Mouse (Mus musculus): ENCODE data around the gene Ppp5c. TPM values are rescaled to one million over a fixed set of nuclear protein-coding genes. Genes with fewer than 3 reads are reported as not detected.

Gene Ppp5c
- total and polyA plus RNA-seq, 2 experiments: 24.2 to 93.2 TPM

GRCm38 (mm10) chr7:16968414-16968813 is 59.3 kb downstream of the Ppp5c start:
- H3K4me3 ChIP-seq (ENCODE audit: insufficient read depth, low read depth, low read length): no peak overlapping the region
- peak overlapping the region; percentile 90 for H3K27ac ChIP-seq (replicated peaks; ENCODE audit: insufficient read depth, low read depth, low read length)
- 31% methylated on average over 6 of the region's 6 CpGs for WGBS
- no peaks in the 10 kb centered on the region for H3K36me3 ChIP-seq (ENCODE audit: control insufficient read depth, insufficient read depth, low read length)
- DNase-seq (ENCODE audit: extremely low read depth, low read depth, low spot score): peak; percentile 93
- peaks cover 3% of the 10 kb centered on the region; the same call in 1 of the 2 replicates for H3K4me1 ChIP-seq (ENCODE audit: control insufficient read depth, insufficient read depth, low read length)
- TF ChIP-seq CTCF (IDR thresholded peaks at IDR 0.05; ENCODE audit: low read depth, low read length): no peak
- H3K9ac ChIP-seq (ENCODE audit: low read depth, low read length): no peak overlapping the region; the same call in 1 of the 2 replicates
- H3K79me2 ChIP-seq (ENCODE audit: control insufficient read depth, insufficient read depth, low read length): no peaks in the 10 kb centered on the region
- H3K27me3 ChIP-seq (ENCODE audit: control insufficient read depth, insufficient read depth, low read length): no peaks in the 10 kb centered on the region

GRCm38 (mm10) chr7:16961678-16962077 is 66.0 kb downstream of the Ppp5c start:
- no peak overlapping the region for H3K27ac ChIP-seq (replicated peaks; ENCODE audit: insufficient read depth, low read depth, low read length)
- H3K4me1 ChIP-seq (ENCODE audit: control insufficient read depth, insufficient read depth, low read length): no peaks in the 10 kb centered on the region
- no peaks in the 10 kb centered on the region for H3K27me3 ChIP-seq (ENCODE audit: control insufficient read depth, insufficient read depth, low read length)
- H3K36me3 ChIP-seq (ENCODE audit: control insufficient read depth, insufficient read depth, low read length): no peaks in the 10 kb centered on the region
- H3K79me2 ChIP-seq (ENCODE audit: control insufficient read depth, insufficient read depth, low read length): no peaks in the 10 kb centered on the region
- DNase-seq (ENCODE audit: extremely low read depth, low read depth, low spot score): no peak
- no peak overlapping the region for H3K4me3 ChIP-seq (ENCODE audit: insufficient read depth, low read depth, low read length)
- no peak overlapping the region for H3K9ac ChIP-seq (ENCODE audit: low read depth, low read length)
- TF ChIP-seq POLR2A (IDR thresholded peaks at IDR 0.05; ENCODE audit: extremely low read depth, insufficient read depth, low read length): no peak
- TF ChIP-seq CTCF (IDR thresholded peaks at IDR 0.05; ENCODE audit: low read depth, low read length): no peak
- WGBS: 78% methylated on average over 5 of the region's 5 CpGs

DNA sequence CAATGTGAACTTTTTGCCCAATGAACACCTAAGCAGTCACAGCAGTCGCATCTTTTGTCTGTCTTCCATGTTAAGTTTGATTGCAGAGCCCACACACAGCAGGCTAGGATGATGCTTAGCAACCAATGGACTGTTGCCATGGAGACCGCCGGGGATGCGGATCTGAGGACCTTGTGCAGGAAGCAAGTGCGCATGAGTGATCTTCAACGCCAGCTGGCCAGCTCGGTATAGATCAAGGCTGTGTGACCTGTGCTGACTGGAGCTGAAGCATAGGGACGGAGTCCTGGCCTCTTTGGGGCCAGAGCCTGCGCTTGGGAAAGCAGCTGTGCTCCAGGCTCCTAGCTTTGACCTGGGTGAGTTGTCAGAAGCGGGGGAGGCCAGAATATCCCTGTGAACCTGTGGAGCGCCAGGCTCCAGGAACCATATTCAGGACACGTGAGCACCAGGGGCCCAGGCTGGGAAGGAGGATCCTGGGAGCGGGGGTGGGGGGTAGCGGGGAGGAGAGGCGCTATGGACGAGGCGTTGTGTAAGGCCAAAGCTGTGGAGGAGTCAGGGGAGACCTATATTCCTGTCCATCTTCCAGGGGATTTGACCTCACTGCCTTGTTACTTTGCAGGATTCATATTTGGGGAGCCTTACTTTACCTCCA is 68.1 kb downstream of the Ppp5c start, which contains the start of gene Pnmal1:
Gene Pnmal1 (plus strand): TSS at position 141 of the 649 bp plus-strand sequence.
- no peak within 1 kb of the TSS for H3K4me3 ChIP-seq (ENCODE audit: insufficient read depth, low read depth, low read length)
- WGBS: 53% methylated on average over 17 of the region's 17 CpGs
- DNase-seq (ENCODE audit: extremely low read depth, low read depth, low spot score): no peak

GRCm38 (mm10) chr7:16956410-16957265 is 71.1 kb downstream of the Ppp5c start:
- 79% methylated on average over 15 of the region's 15 CpGs for WGBS
- H3K4me1 ChIP-seq (ENCODE audit: control insufficient read depth, insufficient read depth, low read length): no peaks in the 10 kb centered on the region
- no peak overlapping the region for H3K9ac ChIP-seq (ENCODE audit: low read depth, low read length)
- no peaks in the 10 kb centered on the region for H3K36me3 ChIP-seq (ENCODE audit: control insufficient read depth, insufficient read depth, low read length)
- no peak for DNase-seq (ENCODE audit: extremely low read depth, low read depth, low spot score)
- H3K27ac ChIP-seq (replicated peaks; ENCODE audit: insufficient read depth, low read depth, low read length): no peak overlapping the region
- H3K79me2 ChIP-seq (ENCODE audit: control insufficient read depth, insufficient read depth, low read length): no peaks in the 10 kb centered on the region
- H3K27me3 ChIP-seq (ENCODE audit: control insufficient read depth, insufficient read depth, low read length): no peaks in the 10 kb centered on the region
- no peak for TF ChIP-seq CTCF (IDR thresholded peaks at IDR 0.05; ENCODE audit: low read depth, low read length)
- TF ChIP-seq POLR2A (IDR thresholded peaks at IDR 0.05; ENCODE audit: extremely low read depth, insufficient read depth, low read length): no peak
- H3K4me3 ChIP-seq (ENCODE audit: insufficient read depth, low read depth, low read length): no peak overlapping the region

More for the DNA sequence above, 68.1 kb downstream of the Ppp5c start, which contains the start of gene Pnmal1:
- no peak within 1 kb of the TSS for H3K27ac ChIP-seq (replicated peaks; ENCODE audit: insufficient read depth, low read depth, low read length)
- no peak for TF ChIP-seq CTCF (IDR thresholded peaks at IDR 0.05; ENCODE audit: low read depth, low read length)
- no peak for TF ChIP-seq POLR2A (IDR thresholded peaks at IDR 0.05; ENCODE audit: extremely low read depth, insufficient read depth, low read length)
- no peaks in the 10 kb centered on the region for H3K27me3 ChIP-seq (ENCODE audit: control insufficient read depth, insufficient read depth, low read length)
- no peaks in the 10 kb centered on the region for H3K36me3 ChIP-seq (ENCODE audit: control insufficient read depth, insufficient read depth, low read length)
- H3K4me1 ChIP-seq (ENCODE audit: control insufficient read depth, insufficient read depth, low read length): no peaks in the 10 kb centered on the region
- H3K9ac ChIP-seq (ENCODE audit: low read depth, low read length): no peak within 1 kb of the TSS
- no peaks in the 10 kb centered on the region for H3K79me2 ChIP-seq (ENCODE audit: control insufficient read depth, insufficient read depth, low read length)

GRCm38 (mm10) chr7:16955712-16956111 is 72.0 kb downstream of the Ppp5c start:
- H3K4me1 ChIP-seq (ENCODE audit: control insufficient read depth, insufficient read depth, low read length): no peaks in the 10 kb centered on the region
- H3K27me3 ChIP-seq (ENCODE audit: control insufficient read depth, insufficient read depth, low read length): no peaks in the 10 kb centered on the region
- no peak overlapping the region for H3K9ac ChIP-seq (ENCODE audit: low read depth, low read length)
- H3K27ac ChIP-seq (replicated peaks; ENCODE audit: insufficient read depth, low read depth, low read length): no peak overlapping the region
- H3K36me3 ChIP-seq (ENCODE audit: control insufficient read depth, insufficient read depth, low read length): no peaks in the 10 kb centered on the region
- no peak overlapping the region for H3K4me3 ChIP-seq (ENCODE audit: insufficient read depth, low read depth, low read length)
- no peaks in the 10 kb centered on the region for H3K79me2 ChIP-seq (ENCODE audit: control insufficient read depth, insufficient read depth, low read length)
- 83% methylated on average over 4 of the region's 4 CpGs for WGBS
- no peak for TF ChIP-seq POLR2A (IDR thresholded peaks at IDR 0.05; ENCODE audit: extremely low read depth, insufficient read depth, low read length)
- no peak for TF ChIP-seq CTCF (IDR thresholded peaks at IDR 0.05; ENCODE audit: low read depth, low read length)
- DNase-seq (ENCODE audit: extremely low read depth, low read depth, low spot score): no peak

Other genes starting within 250 kb of the Ppp5c start
- 1.8 and 3.4 TPM in 2 replicates for gene Slc1a5, start 246.6 kb downstream of the Ppp5c start, total RNA-seq (2014; rRNA removed)
- gene Slc1a5, start 246.6 kb downstream of the Ppp5c start, polyA plus RNA-seq (2012; rRNA removed): 2.6 and 4.2 TPM in 2 replicates
- gene Strn4, start 212.0 kb downstream of the Ppp5c start, total RNA-seq (2014; rRNA removed): 18.7 and 26.3 TPM in 2 replicates
- 39.5 and 52.7 TPM in 2 replicates for gene Strn4, start 212.0 kb downstream of the Ppp5c start, polyA plus RNA-seq (2012; rRNA removed)
- gene Fkrp, start 211.2 kb downstream of the Ppp5c start, total RNA-seq (2014; rRNA removed): 5.5 and 6.3 TPM in 2 replicates
- 14.3 and 15.3 TPM in 2 replicates for gene Fkrp, start 211.2 kb downstream of the Ppp5c start, polyA plus RNA-seq (2012; rRNA removed)
- gene Prkd2, start 185.0 kb downstream of the Ppp5c start, total RNA-seq (2014; rRNA removed): 2.5 and 5.1 TPM in 2 replicates
- 7.8 and 11.7 TPM in 2 replicates for gene Prkd2, start 185.0 kb downstream of the Ppp5c start, polyA plus RNA-seq (2012; rRNA removed)
- under 0.01 and 0.20 TPM in 2 replicates for gene Dact3, start 152.6 kb downstream of the Ppp5c start, total RNA-seq (2014; rRNA removed)
- 0.52 and 0.64 TPM in 2 replicates for gene Dact3, start 152.6 kb downstream of the Ppp5c start, polyA plus RNA-seq (2012; rRNA removed)
- gene Gng8, start 136.1 kb downstream of the Ppp5c start, total RNA-seq (2014; rRNA removed): not detected in 2 replicates
- gene Gng8, start 136.1 kb downstream of the Ppp5c start, polyA plus RNA-seq (2012; rRNA removed): 0.25 and 0.26 TPM in 2 replicates
- 0.07 and 0.09 TPM in 2 replicates for gene Ptgir, start 121.4 kb downstream of the Ppp5c start, total RNA-seq (2014; rRNA removed)
- 0.09 and 0.33 TPM in 2 replicates for gene Ptgir, start 121.4 kb downstream of the Ppp5c start, polyA plus RNA-seq (2012; rRNA removed)
- gene Calm3, start 103.8 kb downstream of the Ppp5c start, total RNA-seq (2014; rRNA removed): 64.9 and 77.4 TPM in 2 replicates
- 72.0 and 78.1 TPM in 2 replicates for gene Calm3, start 103.8 kb downstream of the Ppp5c start, polyA plus RNA-seq (2012; rRNA removed)
- under 0.01 and 0.07 TPM in 2 replicates for gene Pnmal2, start 83.2 kb downstream of the Ppp5c start, total RNA-seq (2014; rRNA removed)
- 0.02 and 0.10 TPM in 2 replicates for gene Pnmal2, start 83.2 kb downstream of the Ppp5c start, polyA plus RNA-seq (2012; rRNA removed)
- not detected in 2 replicates for gene Pnmal1, start 68.2 kb downstream of the Ppp5c start, total RNA-seq (2014; rRNA removed)
- not detected in 2 replicates for gene Pnmal1, start 68.2 kb downstream of the Ppp5c start, polyA plus RNA-seq (2012; rRNA removed)
- gene Gm42372, start 44.8 kb downstream of the Ppp5c start, total RNA-seq (2014; rRNA removed): 0.07 TPM in 1 of 2 replicates, not detected in the other
- not detected in 2 replicates for gene Gm42372, start 44.8 kb downstream of the Ppp5c start, polyA plus RNA-seq (2012; rRNA removed)
- gene Ccdc8, start 35.2 kb downstream of the Ppp5c start, total RNA-seq (2014; rRNA removed): 0.40 and 0.46 TPM in 2 replicates
- gene Ccdc8, start 35.2 kb downstream of the Ppp5c start, polyA plus RNA-seq (2012; rRNA removed): 0.21 and 0.35 TPM in 2 replicates
- gene Hif3a, start 34.5 kb upstream of the Ppp5c start, total RNA-seq (2014; rRNA removed): 0.07 and 0.09 TPM in 2 replicates
- gene Hif3a, start 34.5 kb upstream of the Ppp5c start, polyA plus RNA-seq (2012; rRNA removed): 0.01 and 0.05 TPM in 2 replicates
- gene Psg16, start 46.1 kb upstream of the Ppp5c start, total RNA-seq (2014; rRNA removed): not detected in 2 replicates
- not detected in 2 replicates for gene Psg16, start 46.1 kb upstream of the Ppp5c start, polyA plus RNA-seq (2012; rRNA removed)
- not detected in 2 replicates for gene Ceacam3, start 122.4 kb upstream of the Ppp5c start, total RNA-seq (2014; rRNA removed)
- gene Ceacam3, start 122.4 kb upstream of the Ppp5c start, polyA plus RNA-seq (2012; rRNA removed): not detected in 2 replicates
- gene Psg29, start 175.6 kb upstream of the Ppp5c start, total RNA-seq (2014; rRNA removed): not detected in 2 replicates
- gene Psg29, start 175.6 kb upstream of the Ppp5c start, polyA plus RNA-seq (2012; rRNA removed): not detected in 2 replicates

Data from liver, adult 2 months (tissue).